Comparison of ENCODE assay signal across 9 mouse cellular contexts in genomic region chr1:176213645-176214221, GRCm38 (mm10).
DNase-seq lines count a peak whose midpoint lies in the region; ATAC-seq lines count a peak whose summit lies in the region.
"Had no signal": no experiment of that assay in that cellular context is flagged by ENCODE, and none has a peak within 500 bp of the region (broad histone marks: within the 10 kb centered on the region; RNA-seq: fewer than 3 reads in every experiment).

No protein-coding gene starts in this region.

- H3K4me3 ChIP-seq in heart, embryonic 10.5 days, result peak overlapping the region; percentile 22; the same call in 1 of the 2 replicates
- H3K4me3 ChIP-seq in hindbrain, embryonic 12.5 days, result peak overlapping the region; percentile 6; the same call in 1 of the 2 replicates
- H3K4me3 ChIP-seq: liver, embryonic 13.5 days had no signal

- peaks cover 7% of the 10 kb centered on the region for H3K4me1 ChIP-seq in heart, embryonic 10.5 days
- peaks cover 21% of the 10 kb centered on the region for H3K4me1 ChIP-seq in hindbrain, embryonic 12.5 days
- H3K4me1 ChIP-seq: liver, embryonic 13.5 days had no signal

- H3K27ac ChIP-seq in heart, embryonic 10.5 days, result no peak overlapping the region
- H3K27ac ChIP-seq in hindbrain, embryonic 12.5 days, result peak overlapping the region; percentile 64
- H3K27ac ChIP-seq: liver, embryonic 13.5 days had no signal

- peak; percentile 86 for ATAC-seq in hindbrain, embryonic 12.5 days (ENCODE audit: low FRiP score)
- ATAC-seq in activated CD4-positive, CD25-positive, alpha-beta regulatory T cell, adult 4 months, result no peak
- no peak for ATAC-seq in megakaryocyte-erythroid progenitor cell, adult 5-6 weeks (replicated peaks; ENCODE audit: low FRiP score, low TSS enrichment, poor library complexity, severe bottlenecking)

- H3K27me3 ChIP-seq in heart, embryonic 10.5 days (ENCODE audit: insufficient read depth, poor library complexity, severe bottlenecking), result 0 out of 2 replicates have a peak, but pooled peaks cover 8% of the 10 kb centered on the region
- no peaks in the 10 kb centered on the region for H3K27me3 ChIP-seq in hindbrain, embryonic 12.5 days
- H3K27me3 ChIP-seq: liver, embryonic 13.5 days had no signal

- no peaks in the 10 kb centered on the region for H3K36me3 ChIP-seq in heart, embryonic 10.5 days
- no peaks in the 10 kb centered on the region for H3K36me3 ChIP-seq in hindbrain, embryonic 12.5 days
- H3K36me3 ChIP-seq: liver, embryonic 13.5 days had no signal

- no peaks in the 10 kb centered on the region for H3K9me3 ChIP-seq in heart, embryonic 10.5 days
- H3K9me3 ChIP-seq in hindbrain, embryonic 12.5 days (replicated peaks), result no peaks in the 10 kb centered on the region
- H3K9me3 ChIP-seq: liver, embryonic 13.5 days had no signal

- no peak for DNase-seq in heart, embryonic 10.5 days (ENCODE audit: low spot score)
- no peak for DNase-seq in heart, adult 18-20 months
- DNase-seq in urinary bladder, postnatal 14 days (ENCODE audit: low spot score), result peak; percentile 4
- DNase-seq in urinary bladder, postnatal 25 days (ENCODE audit: low spot score), result no peak
- peak; percentile 26 for DNase-seq in mesoderm, embryonic 11.5 days (ENCODE audit: low read depth, low spot score)
- DNase-seq: liver, embryonic 13.5 days had no signal

- H3K9ac ChIP-seq in hindbrain, embryonic 12.5 days, result no peak overlapping the region
- H3K9ac ChIP-seq: liver, embryonic 13.5 days had no signal

- WGBS in heart, embryonic 10.5 days, result 53% methylated on average over 17 of the region's 17 CpGs
- 32% methylated on average over 17 of the region's 17 CpGs for WGBS in hindbrain, embryonic 12.5 days

- peak overlapping the region; percentile 43 for H3K4me2 ChIP-seq in hindbrain, embryonic 12.5 days (replicated peaks)
- H3K4me2 ChIP-seq: liver, embryonic 13.5 days had no signal

Comparison
In these comparisons a context has a peak if more than half of its experiments do, and no peak if none do; other contexts are left out.
1. DNase-seq: peak in urinary bladder, postnatal 14 days (single experiment) and mesoderm, embryonic 11.5 days (single experiment); none in heart, embryonic 10.5 days (single experiment), heart, adult 18-20 months (0 of 2) and urinary bladder, postnatal 25 days (single experiment).